Mouse (Mus musculus): ENCODE measurements around the gene Gm8439. TPM values are rescaled to one million over a fixed set of nuclear protein-coding genes. Genes with fewer than 3 reads are reported as not detected.
A peak's percentile ranks its signal among the peaks of the same experiment; 100 is the strongest.
"Not testable (repeated sequence)": the region's sequence is repeated elsewhere in the genome, so short reads cannot be mapped to it uniquely, and the experiment has no call there.

The Gm8439 gene
- polyA plus RNA-seq, 1 experiment = not detected

DNA sequence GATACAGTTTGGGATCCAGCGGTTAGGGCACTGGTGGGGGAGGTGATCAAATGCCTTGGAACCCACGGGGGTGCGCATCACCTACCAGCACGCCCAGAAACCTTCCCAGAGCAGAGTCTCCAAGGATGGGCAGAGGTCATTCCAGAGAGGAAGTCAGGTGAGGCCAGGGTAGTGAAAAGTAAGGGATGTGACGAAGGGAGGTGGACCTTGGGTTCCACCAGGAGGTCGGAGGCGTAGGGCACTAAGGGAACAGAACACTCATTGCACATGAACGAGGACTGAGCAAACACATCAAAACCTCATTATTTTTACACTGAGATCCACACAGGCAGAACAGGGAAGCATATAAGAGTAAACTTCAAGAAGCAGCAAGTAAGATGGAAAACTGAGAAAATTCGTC, 6.8 kb upstream of the Gm8439 start:
- Histone ChIP-seq H3K4me1 (ENCODE audit: control insufficient read depth, insufficient read depth, low read length) (no peaks in the 10 kb centered on the region), H3K4me3 (ENCODE audit: low read depth, low read length) (no peak overlapping the region), H3K27ac (ENCODE audit: insufficient read depth, low read length) (no peak overlapping the region), H3K9ac (ENCODE audit: low read depth, poor library complexity, severe bottlenecking) (no peak overlapping the region), H3K9me3 (replicated peaks; ENCODE audit: control insufficient read depth, insufficient read depth, low read length, poor library complexity, severe bottlenecking) (no peaks in the 10 kb centered on the region), H3K36me3 (ENCODE audit: control insufficient read depth, insufficient read depth, low read length, poor library complexity, severe bottlenecking) (no peaks in the 10 kb centered on the region), H3K27me3 (ENCODE audit: control insufficient read depth, insufficient read depth, low read length, poor library complexity, severe bottlenecking) (no peaks in the 10 kb centered on the region)
- no peak for TF ChIP-seq CTCF (IDR thresholded peaks at IDR 0.05; ENCODE audit: low read depth, low read length)

DNA sequence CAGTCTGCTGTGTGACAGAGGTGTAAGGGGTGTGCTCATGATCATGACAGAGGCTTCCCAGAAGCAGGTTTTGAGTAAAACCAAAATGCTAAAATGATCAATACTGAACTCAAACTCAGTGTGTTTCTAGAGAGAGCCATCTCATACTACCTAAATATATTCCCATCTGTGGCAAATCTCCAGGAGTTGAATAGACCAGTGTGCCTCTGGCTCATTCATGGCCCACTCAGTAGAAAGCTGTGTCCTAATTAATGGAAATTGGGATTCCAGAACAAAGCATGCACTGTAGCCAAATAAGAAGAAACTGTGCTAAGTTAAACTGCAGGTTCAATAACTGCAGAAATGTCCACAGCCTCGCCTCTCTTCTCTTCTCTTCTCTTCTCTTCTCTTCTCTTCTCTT, 1.6 kb upstream of the Gm8439 start:
- Histone ChIP-seq H3K4me3 (ENCODE audit: low read depth, low read length) (no peak overlapping the region), H3K9me3 (replicated peaks; ENCODE audit: control insufficient read depth, insufficient read depth, low read length, poor library complexity, severe bottlenecking) (no peaks in the 10 kb centered on the region), H3K27ac (ENCODE audit: insufficient read depth, low read length) (no peak overlapping the region), H3K27me3 (ENCODE audit: control insufficient read depth, insufficient read depth, low read length, poor library complexity, severe bottlenecking) (no peaks in the 10 kb centered on the region), H3K36me3 (ENCODE audit: control insufficient read depth, insufficient read depth, low read length, poor library complexity, severe bottlenecking) (no peaks in the 10 kb centered on the region), H3K9ac (ENCODE audit: low read depth, poor library complexity, severe bottlenecking) (no peak overlapping the region), H3K4me1 (ENCODE audit: control insufficient read depth, insufficient read depth, low read length) (no peaks in the 10 kb centered on the region)
- TF ChIP-seq CTCF (IDR thresholded peaks at IDR 0.05; ENCODE audit: low read depth, low read length) (no peak), POLR2A (IDR thresholded peaks at IDR 0.05; ENCODE audit: insufficient read depth, low read length) (no peak), EP300 (IDR thresholded peaks at IDR 0.05; ENCODE audit: insufficient read depth, low read depth, low read length) (no peak)

DNA sequence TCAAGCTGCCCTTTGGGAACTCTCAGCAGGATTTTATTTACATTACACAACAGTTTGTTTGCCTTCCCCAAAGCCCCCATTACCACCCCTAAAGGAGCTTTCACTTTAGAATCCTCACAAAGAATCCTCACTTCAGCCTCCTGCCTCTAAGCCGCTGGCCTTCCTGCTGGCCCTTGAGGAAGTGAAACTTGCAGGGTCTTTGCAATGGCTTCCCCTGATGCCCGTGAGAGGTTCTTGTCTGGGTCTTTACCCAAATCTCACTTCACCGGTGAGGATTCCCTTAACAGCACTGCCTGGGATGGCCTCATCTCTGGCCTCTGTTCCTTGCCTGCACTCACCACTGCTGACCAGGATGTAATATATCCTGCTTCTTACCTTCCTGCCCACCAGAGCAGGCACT, 525 bp downstream of the Gm8439 start:
- Histone ChIP-seq H3K4me3 (ENCODE audit: low read depth, low read length) (no peak overlapping the region), H3K36me3 (ENCODE audit: control insufficient read depth, insufficient read depth, low read length, poor library complexity, severe bottlenecking) (no peaks in the 10 kb centered on the region), H3K9ac (ENCODE audit: low read depth, poor library complexity, severe bottlenecking) (no peak overlapping the region), H3K9me3 (replicated peaks; ENCODE audit: control insufficient read depth, insufficient read depth, low read length, poor library complexity, severe bottlenecking) (no peaks in the 10 kb centered on the region), H3K27me3 (ENCODE audit: control insufficient read depth, insufficient read depth, low read length, poor library complexity, severe bottlenecking) (no peaks in the 10 kb centered on the region), H3K27ac (ENCODE audit: insufficient read depth, low read length) (no peak overlapping the region), H3K4me1 (ENCODE audit: control insufficient read depth, insufficient read depth, low read length) (no peaks in the 10 kb centered on the region)
- TF ChIP-seq EP300 (IDR thresholded peaks at IDR 0.05; ENCODE audit: insufficient read depth, low read depth, low read length) (no peak), POLR2A (IDR thresholded peaks at IDR 0.05; ENCODE audit: insufficient read depth, low read length) (no peak), CTCF (IDR thresholded peaks at IDR 0.05; ENCODE audit: low read depth, low read length) (no peak)

DNA sequence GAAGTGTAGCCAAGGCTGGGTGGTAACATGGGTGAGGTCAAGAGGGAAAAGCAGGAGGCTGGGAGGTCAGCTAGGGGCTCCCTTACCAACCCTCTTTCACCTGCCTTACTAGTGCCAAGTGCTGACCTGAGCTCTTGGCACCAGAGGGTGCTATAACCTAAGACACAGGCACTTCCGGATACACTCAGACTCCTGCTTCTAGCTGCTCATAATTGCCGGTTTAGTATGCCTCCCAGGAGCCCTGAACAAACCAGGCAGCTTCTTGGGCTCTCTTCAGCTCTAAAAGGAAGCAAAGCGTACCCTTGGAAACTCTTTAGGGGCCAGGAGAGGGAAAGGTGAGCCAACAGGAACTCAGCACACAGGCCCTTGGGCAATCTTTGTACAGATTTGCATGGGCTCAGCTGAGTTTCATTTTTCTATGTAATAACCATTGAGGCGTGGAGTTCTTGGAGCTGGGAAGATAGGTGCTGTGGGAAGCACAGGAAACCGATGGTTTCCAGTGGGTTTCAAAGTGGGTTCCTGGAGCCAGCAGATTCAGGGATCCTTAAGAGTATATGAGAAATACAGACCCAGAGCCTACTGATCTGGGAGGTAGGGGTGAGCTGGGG, 1.4 kb downstream of the Gm8439 start:
- no peaks in the 10 kb centered on the region for H3K27me3 ChIP-seq (ENCODE audit: control insufficient read depth, insufficient read depth, low read length, poor library complexity, severe bottlenecking)
- H3K9ac ChIP-seq (ENCODE audit: low read depth, poor library complexity, severe bottlenecking) = no peak overlapping the region
- TF ChIP-seq CTCF (IDR thresholded peaks at IDR 0.05; ENCODE audit: low read depth, low read length) (peak; percentile 88), EP300 (IDR thresholded peaks at IDR 0.05; ENCODE audit: insufficient read depth, low read depth, low read length) (no peak)
- no peak overlapping the region for H3K27ac ChIP-seq (ENCODE audit: insufficient read depth, low read length)
- H3K4me3 ChIP-seq (ENCODE audit: low read depth, low read length) = no peak overlapping the region
- no peaks in the 10 kb centered on the region for H3K36me3 ChIP-seq (ENCODE audit: control insufficient read depth, insufficient read depth, low read length, poor library complexity, severe bottlenecking)
- no peaks in the 10 kb centered on the region for H3K4me1 ChIP-seq (ENCODE audit: control insufficient read depth, insufficient read depth, low read length)
- no peaks in the 10 kb centered on the region for H3K9me3 ChIP-seq (replicated peaks; ENCODE audit: control insufficient read depth, insufficient read depth, low read length, poor library complexity, severe bottlenecking)

DNA sequence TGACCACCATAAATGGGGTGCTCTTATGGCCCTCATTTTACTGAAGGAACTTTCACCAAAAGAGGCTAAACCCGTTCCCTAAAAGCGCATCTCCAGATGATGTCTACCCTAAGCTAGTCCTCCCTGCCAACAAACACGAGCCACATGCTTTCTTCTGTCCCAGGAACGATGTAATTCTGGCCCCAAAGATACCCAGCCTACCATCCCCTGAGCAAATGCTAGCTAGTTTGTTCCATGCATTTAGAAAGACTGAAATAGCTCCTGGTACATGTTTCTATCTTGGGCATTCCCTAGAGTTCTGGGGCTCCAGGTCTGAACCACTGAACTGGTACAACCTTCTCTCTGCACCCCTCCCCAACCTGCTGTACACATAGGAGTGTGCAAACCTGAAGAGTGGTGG, 2.4 kb downstream of the Gm8439 start:
- Histone ChIP-seq H3K4me3 (ENCODE audit: low read depth, low read length) (no peak overlapping the region), H3K4me1 (ENCODE audit: control insufficient read depth, insufficient read depth, low read length) (no peaks in the 10 kb centered on the region), H3K9ac (ENCODE audit: low read depth, poor library complexity, severe bottlenecking) (no peak overlapping the region), H3K9me3 (replicated peaks; ENCODE audit: control insufficient read depth, insufficient read depth, low read length, poor library complexity, severe bottlenecking) (no peaks in the 10 kb centered on the region), H3K27me3 (ENCODE audit: control insufficient read depth, insufficient read depth, low read length, poor library complexity, severe bottlenecking) (no peaks in the 10 kb centered on the region), H3K36me3 (ENCODE audit: control insufficient read depth, insufficient read depth, low read length, poor library complexity, severe bottlenecking) (no peaks in the 10 kb centered on the region), H3K27ac (ENCODE audit: insufficient read depth, low read length) (no peak overlapping the region)
- TF ChIP-seq EP300 (IDR thresholded peaks at IDR 0.05; ENCODE audit: insufficient read depth, low read depth, low read length) = no peak
- TF ChIP-seq CTCF (IDR thresholded peaks at IDR 0.05; ENCODE audit: low read depth, low read length) = no peak

DNA sequence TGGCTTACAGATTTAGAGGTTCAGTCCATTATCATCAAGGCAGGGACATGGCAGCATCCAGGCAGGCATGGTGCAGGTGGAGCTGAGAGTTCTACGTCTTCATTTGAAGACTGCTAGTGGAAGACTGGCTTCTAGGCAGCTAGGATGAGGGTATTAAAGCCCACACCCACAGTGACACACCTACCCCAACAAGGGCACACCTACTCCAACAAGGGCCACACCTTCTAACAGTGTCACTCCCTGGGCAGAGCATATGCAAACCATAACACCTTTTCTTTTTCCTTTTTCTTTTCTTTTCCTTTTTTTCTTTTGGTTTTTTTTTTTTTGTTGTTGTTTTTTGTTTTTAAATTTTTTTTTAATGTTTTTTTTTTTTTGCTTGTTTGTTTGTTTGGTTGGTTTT, 7.7 kb downstream of the Gm8439 start:
- H3K9me3 ChIP-seq (replicated peaks; ENCODE audit: control insufficient read depth, insufficient read depth, low read length, poor library complexity, severe bottlenecking); H3K4me1 ChIP-seq (ENCODE audit: control insufficient read depth, insufficient read depth, low read length); H3K27me3 ChIP-seq (ENCODE audit: control insufficient read depth, insufficient read depth, low read length, poor library complexity, severe bottlenecking); H3K4me3 ChIP-seq (ENCODE audit: low read depth, low read length); H3K9ac ChIP-seq (ENCODE audit: low read depth, poor library complexity, severe bottlenecking); H3K27ac ChIP-seq (ENCODE audit: insufficient read depth, low read length); H3K36me3 ChIP-seq (ENCODE audit: control insufficient read depth, insufficient read depth, low read length, poor library complexity, severe bottlenecking): not testable (repeated sequence)
